Mouse (Mus musculus): ENCODE measurements around the gene Tpk1.

Gene Tpk1

DNA sequence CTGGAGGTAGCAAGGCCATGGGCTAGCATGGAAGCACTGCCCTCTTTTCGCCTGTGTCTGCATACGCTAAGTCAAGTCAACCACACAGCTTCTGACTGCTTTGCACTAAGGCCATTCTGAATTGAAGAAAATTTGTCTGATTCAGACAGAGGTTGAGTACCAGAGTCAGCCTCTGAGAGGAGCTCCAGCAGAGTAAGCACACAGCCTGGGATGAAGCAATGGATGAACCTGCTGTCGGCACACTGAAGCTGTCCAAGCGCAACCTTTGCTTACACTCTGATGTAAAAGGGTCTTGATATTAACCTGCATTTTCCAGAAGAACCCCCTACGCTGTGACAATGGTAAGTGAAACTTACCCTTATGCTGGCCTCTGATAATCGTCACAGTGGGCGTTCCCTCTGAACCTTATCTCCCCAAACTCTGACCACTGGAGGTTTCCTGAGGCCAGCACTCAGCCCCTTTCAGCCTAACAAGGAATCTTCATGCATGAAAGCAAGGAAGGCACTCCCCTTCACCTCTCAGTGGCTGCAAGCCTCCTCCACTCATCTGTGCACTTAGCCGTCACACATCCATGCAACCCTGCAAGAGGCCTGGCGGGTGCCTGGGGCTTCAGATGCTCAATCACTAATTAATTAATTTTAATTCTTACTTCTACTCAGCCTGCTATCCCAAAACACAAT lies 311.4 kb downstream of the Tpk1 start:
- no peak for DNase-seq (ENCODE audit: low spot score in 2 of 2)

GRCm38 (mm10) chr6:43353446-43353845 lies 312.6 kb downstream of the Tpk1 start:
- DNase-seq (ENCODE audit: low spot score in 2 of 2) = no peak

DNA sequence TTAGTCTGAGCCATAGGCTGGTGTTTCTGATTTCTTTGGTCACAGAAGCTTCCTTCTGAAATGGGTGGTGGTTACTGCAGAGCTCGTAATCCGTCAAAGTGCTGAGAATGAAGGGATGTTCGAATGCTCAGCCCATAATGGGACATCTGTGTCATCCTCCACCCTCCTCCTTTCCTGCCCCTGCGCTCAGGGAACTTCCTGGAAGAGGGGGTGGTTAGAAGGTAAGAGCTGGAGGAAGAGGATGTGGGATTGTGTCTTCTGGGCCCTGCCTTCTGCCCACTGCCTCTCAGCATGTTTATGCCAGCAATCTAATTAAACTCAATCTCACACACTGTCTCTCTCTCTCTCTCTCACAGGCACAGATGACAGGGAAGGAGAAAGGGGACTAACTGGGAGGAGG lies 317.0 kb downstream of the Tpk1 start:
- DNase-seq (ENCODE audit: low spot score in 2 of 2) = no peak

DNA sequence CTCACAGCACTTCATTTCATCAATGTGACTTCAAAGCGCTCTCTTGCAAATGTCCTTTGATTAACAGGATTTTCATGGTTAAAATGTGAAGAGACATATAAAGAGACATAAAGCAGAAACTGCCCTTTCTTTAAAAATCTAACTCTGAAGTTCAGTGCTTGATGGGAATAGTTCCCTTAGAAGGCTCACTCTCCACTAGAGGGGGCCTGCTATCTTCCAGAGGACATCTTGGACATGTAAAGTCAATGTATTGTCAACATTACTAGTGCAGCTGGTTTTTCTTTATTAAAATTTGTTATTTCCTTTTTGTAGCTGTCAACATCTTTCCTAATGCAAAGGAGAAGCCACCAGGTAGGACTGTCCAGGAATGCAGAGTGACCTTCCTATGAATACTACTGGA lies 318.4 kb downstream of the Tpk1 start:
- DNase-seq (ENCODE audit: low spot score in 2 of 2) = no peak

DNA sequence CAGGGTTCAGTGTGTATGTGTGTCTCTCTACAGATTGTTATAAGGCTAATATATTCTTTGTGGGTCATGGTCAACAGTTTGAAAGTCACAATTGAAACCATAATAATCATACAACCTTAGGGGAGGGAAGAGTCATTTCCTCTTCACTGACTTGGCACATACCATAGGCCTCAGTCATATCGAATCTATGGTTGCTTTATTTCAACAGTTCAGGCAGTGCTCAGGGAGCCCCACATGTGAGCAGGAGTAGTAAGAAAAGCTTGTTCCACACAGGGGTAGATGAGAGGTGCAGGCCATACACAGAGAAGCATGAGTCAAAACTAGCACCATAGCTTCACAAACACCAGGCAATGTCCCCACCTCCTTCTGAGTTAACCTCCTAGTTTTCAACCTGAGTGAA lies 323.1 kb downstream of the Tpk1 start:
- no peak for DNase-seq (ENCODE audit: low spot score in 2 of 2)

DNA sequence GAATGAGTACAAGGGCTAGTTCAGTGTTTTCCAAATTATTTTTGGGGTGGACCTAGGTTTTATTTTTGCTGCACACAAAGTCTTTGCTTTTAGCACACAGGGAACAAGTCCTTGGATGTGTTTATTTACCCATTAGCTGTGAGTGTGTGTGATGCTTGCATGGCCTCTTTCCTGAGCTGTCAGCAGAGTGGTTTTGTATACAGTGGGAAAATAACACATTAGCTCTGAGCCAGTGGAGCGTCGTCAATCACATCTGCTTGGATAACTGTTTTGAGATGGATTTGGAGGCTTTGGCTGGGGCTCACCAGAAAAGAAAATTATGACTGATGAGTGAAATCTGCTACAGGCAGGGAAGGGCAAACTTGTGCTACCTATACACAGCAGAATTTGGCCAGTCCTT lies 323.7 kb downstream of the Tpk1 start:
- no peak for DNase-seq (ENCODE audit: low spot score in 2 of 2)

DNA sequence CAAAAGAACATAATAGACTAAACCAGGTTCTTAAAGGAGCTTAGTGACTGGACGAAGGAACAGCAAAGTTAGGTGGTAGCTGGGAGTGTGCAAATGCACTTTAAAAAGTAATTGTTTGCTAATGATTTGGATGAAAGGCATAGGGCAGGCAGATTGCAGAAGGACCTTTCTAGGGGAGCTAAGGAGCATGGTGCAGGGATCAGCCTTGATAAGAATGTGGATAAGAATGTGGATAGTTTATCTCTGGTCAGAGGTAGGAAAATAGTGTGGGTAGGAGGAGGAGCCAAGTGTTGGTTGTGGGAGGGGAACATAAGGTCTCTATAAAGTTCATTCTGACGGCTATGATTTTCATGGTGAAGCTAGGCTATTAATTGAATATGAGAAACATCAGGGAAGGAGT lies 327.3 kb downstream of the Tpk1 start:
- no peak for DNase-seq (ENCODE audit: low spot score in 2 of 2)

GRCm38 (mm10) chr6:43337491-43337961 lies 328.6 kb downstream of the Tpk1 start:
- no peak for DNase-seq (ENCODE audit: low spot score in 2 of 2)

DNA sequence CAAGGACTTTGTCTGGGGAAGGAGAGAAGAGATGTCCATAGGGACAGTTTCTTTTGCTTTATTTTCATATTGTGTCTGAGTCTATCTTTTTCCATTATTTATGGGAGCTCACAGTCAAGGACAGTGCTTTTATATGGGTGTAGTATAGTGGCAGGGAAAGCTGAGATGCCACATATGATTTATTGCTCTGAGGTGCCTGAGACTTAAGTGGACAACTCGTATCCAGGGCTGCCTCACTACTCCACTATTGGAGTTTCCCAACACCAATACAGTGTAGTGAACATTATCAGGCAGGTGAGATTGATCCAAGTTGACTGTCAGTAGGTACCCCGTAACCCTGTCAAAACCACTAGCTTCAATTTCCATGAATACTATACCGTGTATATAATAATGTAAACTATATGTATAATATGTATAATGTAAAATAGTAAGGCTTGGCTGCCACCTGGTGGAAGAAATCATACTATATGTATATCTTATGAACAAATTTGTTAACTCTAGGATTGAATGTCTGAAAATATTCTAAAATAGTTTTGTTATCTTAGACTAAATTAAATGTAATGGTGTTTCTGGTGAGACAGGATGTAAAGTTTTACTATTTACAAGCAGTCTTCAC lies 330.4 kb downstream of the Tpk1 start:
- DNase-seq (ENCODE audit: low spot score in 2 of 2) = no peak

DNA sequence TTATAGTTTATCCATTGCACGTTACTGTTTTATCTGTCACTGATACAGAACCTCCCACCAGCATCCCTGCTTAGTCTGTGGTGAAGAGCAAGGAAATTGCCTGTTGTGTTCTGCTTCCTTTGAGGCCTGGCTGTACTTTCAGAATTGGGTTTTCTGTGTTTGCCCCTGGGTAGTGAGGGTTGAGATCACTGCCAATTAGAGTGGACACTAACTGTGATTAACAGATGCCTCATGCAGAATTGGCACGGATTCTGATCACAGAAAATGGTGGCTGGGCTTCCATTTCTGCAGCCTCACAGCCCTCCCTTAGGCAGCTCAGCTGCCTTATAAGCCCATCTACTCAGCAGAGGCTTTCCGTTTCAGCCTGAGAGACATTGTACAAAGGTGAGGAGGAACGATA lies 332.6 kb downstream of the Tpk1 start:
- DNase-seq (ENCODE audit: low spot score in 2 of 2) = no peak

DNA sequence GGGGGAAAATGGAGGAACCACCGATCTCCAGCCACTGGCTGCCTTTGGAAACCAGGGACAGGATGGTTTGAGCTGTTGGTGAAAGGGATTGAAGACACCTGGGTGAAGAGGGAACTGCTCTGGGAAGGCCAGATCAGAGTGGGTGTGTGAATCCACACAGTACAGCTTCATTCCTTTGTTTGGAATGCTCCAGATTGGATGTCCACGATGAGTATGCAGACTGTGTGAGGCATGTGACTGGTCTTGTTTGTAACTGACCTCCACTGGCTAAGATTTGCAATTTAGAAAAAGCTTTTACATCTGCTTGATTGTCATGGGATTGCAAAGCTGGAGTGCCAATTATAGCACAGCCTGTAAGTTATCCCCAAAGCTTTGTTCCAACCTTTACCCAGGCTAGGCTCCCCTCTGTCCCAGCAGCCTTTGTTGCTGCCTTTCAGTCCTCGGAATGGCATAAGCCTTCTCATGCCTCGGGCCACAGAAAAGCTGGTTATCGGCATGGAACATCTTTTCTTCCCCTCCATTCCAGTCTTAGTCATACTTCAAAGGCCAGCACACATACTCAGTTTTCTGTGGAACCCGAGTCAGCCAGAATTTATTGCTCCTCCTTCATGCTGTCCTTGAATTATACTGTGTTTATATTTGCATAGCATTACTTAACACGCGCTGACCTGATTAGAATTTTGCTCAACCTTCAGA lies 353.0 kb downstream of the Tpk1 start:
- DNase-seq (ENCODE audit: low spot score in 2 of 2) = no peak

- DNase-seq (ENCODE audit: low spot score in 2 of 2) = no peak
Measured at GRCm38 (mm10) chr6:43312546-43312945, 353.5 kb downstream of the Tpk1 start.

DNA sequence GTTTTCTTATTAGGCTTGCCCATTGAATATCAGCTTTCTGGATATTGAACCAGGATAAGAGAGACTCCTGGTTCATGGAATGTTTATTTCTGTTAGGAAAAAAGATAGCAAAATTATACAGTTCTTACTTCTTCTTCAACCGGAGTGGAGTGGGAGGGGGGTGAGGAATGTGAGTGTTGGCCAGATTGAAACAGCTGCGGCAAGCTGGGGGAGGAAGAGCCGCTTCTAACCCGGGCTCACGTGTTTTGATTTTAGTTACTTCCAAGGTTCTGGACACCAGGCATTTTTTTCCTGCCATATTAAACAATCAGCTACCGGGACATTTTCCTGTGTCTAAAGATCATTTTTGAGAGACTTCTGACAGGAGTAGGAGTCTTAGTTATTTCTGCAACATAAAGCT lies 356.0 kb downstream of the Tpk1 start:
- DNase-seq (ENCODE audit: low spot score in 2 of 2) = no peak

- no peak for DNase-seq (ENCODE audit: low spot score in 2 of 2)
Measured at GRCm38 (mm10) chr6:43309454-43309853, 356.6 kb downstream of the Tpk1 start, which contains the start of gene Nobox. Gene Nobox, minus strand, starts transcription at chr6:43309554.

DNA sequence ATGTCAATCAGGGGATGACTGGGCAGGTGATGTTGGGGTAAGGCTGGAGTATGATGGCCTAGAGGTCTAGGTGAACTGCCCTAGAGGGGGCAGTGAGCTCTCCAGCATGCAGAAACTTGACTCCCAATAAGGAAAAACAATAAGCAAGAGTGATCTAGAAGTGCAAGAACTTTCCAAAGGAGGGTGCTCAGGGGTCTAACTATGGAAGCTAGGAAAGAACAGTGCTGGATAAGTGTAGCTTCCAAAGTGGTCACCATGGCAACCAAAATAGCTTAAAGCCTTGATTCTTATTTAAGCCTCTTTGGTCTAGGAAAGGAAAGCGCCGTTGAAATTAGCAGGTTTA lies 368.6 kb downstream of the Tpk1 start:
- DNase-seq (ENCODE audit: low spot score in 2 of 2) = no peak

- no peak for DNase-seq (ENCODE audit: low spot score in 2 of 2)
Measured at GRCm38 (mm10) chr6:43296798-43297507, 369.1 kb downstream of the Tpk1 start.

- peak in 1 of 2 experiments; percentile 13 for DNase-seq (ENCODE audit: low spot score in 2 of 2)
Measured at GRCm38 (mm10) chr6:43295908-43296307, 370.2 kb downstream of the Tpk1 start.

Measured in frontal cortex, postnatal 14 days (tissue).